Mouse (Mus musculus) monocyte, adult 59 days (primary cell): ENCODE results near the gene Prl3c1. TPM values are rescaled to one million over a fixed set of nuclear protein-coding genes. Genes with fewer than 3 reads are reported as not detected.

Source experiments
- total RNA-seq, 2 experiments: library from RNA; stranded (reverse); gene quantifications; one replicate each; pipeline ENCODE4 v1.2.4; 2023

Prl3c1 gene
- not detected for total RNA-seq

DNA sequence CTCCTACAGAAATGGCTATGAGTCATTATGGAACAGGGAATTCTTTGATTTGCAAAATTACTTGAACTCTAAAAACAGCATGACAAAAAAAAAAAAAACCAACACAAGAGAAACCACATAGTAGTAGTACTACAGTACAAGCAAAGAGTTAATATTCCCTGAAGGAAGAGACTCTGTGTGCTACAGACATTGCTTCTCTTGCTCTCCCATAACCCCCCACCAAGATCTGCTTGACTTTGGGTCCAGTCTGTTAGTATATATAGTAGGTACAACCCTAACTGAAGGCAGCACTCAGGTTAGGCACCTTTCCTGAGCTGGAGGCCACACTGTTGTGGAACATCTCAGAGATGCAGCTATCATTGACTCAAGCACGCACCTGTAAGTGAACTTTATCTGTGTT is at the start of gene Prl3c1:
Gene Prl3c1 (plus strand): TSS at position 301 of the 400 bp plus-strand sequence.

DNA sequence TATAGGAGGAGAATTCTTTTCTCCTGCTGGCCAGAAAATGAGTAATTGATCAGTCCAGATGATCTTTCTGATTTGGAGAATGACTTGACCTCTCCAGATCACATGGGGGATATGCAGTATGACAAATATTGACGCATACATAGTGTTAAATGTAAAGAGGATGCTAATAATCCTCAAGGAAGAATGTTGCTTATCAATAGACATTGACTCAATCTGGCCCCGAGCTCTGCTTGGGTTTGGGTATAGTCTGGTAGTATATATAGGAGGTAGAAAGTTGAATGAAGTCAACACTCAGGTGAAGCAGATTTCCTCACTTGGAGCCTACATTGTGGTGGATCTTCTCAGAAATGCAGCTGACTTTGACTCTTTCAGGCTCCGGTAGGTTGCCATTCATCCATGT is 40.0 kb upstream of the Prl3c1 start, which contains the start of gene Prl3d3:
Gene Prl3d3 (plus strand): TSS at position 301 of the 400 bp plus-strand sequence.

DNA sequence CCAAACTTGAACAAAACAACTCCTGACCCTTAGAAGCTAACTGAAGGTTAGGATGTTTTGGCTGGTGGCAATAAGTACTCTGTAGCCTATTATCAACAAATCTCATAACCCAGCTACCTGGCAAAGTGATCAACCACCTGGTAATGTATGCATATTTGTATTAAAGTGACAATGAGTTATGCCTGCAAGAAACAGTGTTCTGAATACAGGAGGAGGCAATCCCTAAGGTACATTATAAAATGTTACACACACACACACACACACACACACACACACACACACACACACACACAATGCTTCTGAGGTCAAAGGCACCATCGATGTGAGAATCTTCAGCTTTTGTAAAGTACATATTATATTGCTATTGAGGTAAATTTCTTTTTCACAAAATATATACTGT is 45.1 kb downstream of the Prl3c1 start, which contains the start of gene Prl3b1:
Gene Prl3b1 (plus strand): TSS at position 301 of the 400 bp plus-strand sequence.

Other genes with a start within 250 kb of the Prl3c1 start
- gene Prl, start 139.1 kb upstream of the Prl3c1 start, total RNA-seq: not detected
- gene Prl3d1, start 102.5 kb upstream of the Prl3c1 start, total RNA-seq: not detected
- not detected for gene Prl3d2, start 75.0 kb upstream of the Prl3c1 start, total RNA-seq
- not detected for gene Prl3d3, start 39.9 kb upstream of the Prl3c1 start, total RNA-seq
- gene Prl3b1, start 45.2 kb downstream of the Prl3c1 start, total RNA-seq: not detected
- not detected for gene Prl3a1, start 62.8 kb downstream of the Prl3c1 start, total RNA-seq
- not detected for gene Prl6a1, start 116.0 kb downstream of the Prl3c1 start, total RNA-seq
- not detected for gene Prl8a2, start 149.0 kb downstream of the Prl3c1 start, total RNA-seq
- not detected for gene Prl2b1, start 194.2 kb downstream of the Prl3c1 start, total RNA-seq
- gene Prl8a6, start 242.0 kb downstream of the Prl3c1 start, total RNA-seq: not detected